Mouse (Mus musculus) frontal cortex, postnatal 10 days (tissue): ENCODE data around the gene Gm21060.
"Not testable (repeated sequence)": the region's sequence is repeated elsewhere in the genome, so short reads cannot be mapped to it uniquely, and the experiment has no call there.

ENCODE experiments used
- DNase-seq, 2 experiments: peaks; one replicate each; pipeline ENCODE4 v3.0.0; 2022; ENCODE audit warnings: low spot score in 2 of 2, mixed read lengths in 1 of 2

Gene Gm21060

GRCm38 (mm10) chr19:61296969-61297368 is at the start of gene Gm21060:
Gene Gm21060 (minus strand): TSS chr19:61297069.
- DNase-seq, result no peak

- not testable (repeated sequence) for DNase-seq
Measured at GRCm38 (mm10) chr19:61320844-61321243, 24.0 kb upstream of the Gm21060 start.

GRCm38 (mm10) chr19:61313185-61313584 is 16.3 kb upstream of the Gm21060 start:
- not testable (repeated sequence) for DNase-seq

GRCm38 (mm10) chr19:61312400-61312799 is 15.5 kb upstream of the Gm21060 start:
- not testable (repeated sequence) for DNase-seq

GRCm38 (mm10) chr19:61308083-61308482 is 11.2 kb upstream of the Gm21060 start:
- not testable (repeated sequence) for DNase-seq

- DNase-seq, result not testable (repeated sequence)
Measured at GRCm38 (mm10) chr19:61285033-61285432, 11.8 kb downstream of the Gm21060 start.

GRCm38 (mm10) chr19:61283581-61283980 is 13.3 kb downstream of the Gm21060 start:
- no peak for DNase-seq

GRCm38 (mm10) chr19:61275446-61275845 is 21.4 kb downstream of the Gm21060 start:
- no peak for DNase-seq

- DNase-seq, result not testable (repeated sequence)
Measured at GRCm38 (mm10) chr19:61269141-61269540, 27.7 kb downstream of the Gm21060 start.

GRCm38 (mm10) chr19:61267141-61267540 is 29.7 kb downstream of the Gm21060 start:
- DNase-seq, result no peak

GRCm38 (mm10) chr19:61266651-61267050 is 30.2 kb downstream of the Gm21060 start:
- peak in 1 of 2 experiments; percentile 21 for DNase-seq

- DNase-seq, result peak in 1 of 2 experiments; percentile 35
Measured at GRCm38 (mm10) chr19:61266246-61266615, 30.6 kb downstream of the Gm21060 start.

- DNase-seq, result peak; percentile 52 to 61
Measured at GRCm38 (mm10) chr19:61265349-61266245, 31.3 kb downstream of the Gm21060 start.

GRCm38 (mm10) chr19:61264933-61265332 is 31.9 kb downstream of the Gm21060 start:
- DNase-seq, result no peak

GRCm38 (mm10) chr19:61264227-61264626 is 32.6 kb downstream of the Gm21060 start:
- DNase-seq, result no peak

GRCm38 (mm10) chr19:61261241-61261640 is 35.6 kb downstream of the Gm21060 start:
- no peak for DNase-seq

- no peak for DNase-seq
Measured at GRCm38 (mm10) chr19:61257733-61258132, 39.1 kb downstream of the Gm21060 start.

GRCm38 (mm10) chr19:61256166-61256887 is 40.5 kb downstream of the Gm21060 start:
- DNase-seq, result no peak

GRCm38 (mm10) chr19:61247334-61247733 is 49.5 kb downstream of the Gm21060 start:
- DNase-seq, result not testable (repeated sequence)
